Mouse (Mus musculus): ENCODE measurements around the gene Unc50. TPM values are rescaled to one million over a fixed set of nuclear protein-coding genes. Genes with fewer than 3 reads are reported as not detected.
A peak's percentile ranks its signal among the peaks of the same experiment; 100 is the strongest.

Unc50 gene
- total RNA-seq, 2 experiments from 2014 or later = 53.3 to 59.7 TPM

GRCm38 (mm10) chr1:37409647-37410046 is 20.3 kb upstream of the Unc50 start:
- DNase-seq (ENCODE audit: low spot score in 2 of 2) = no peak
- H3K27ac ChIP-seq = no peak overlapping the region
- no peak overlapping the region for H3K4me3 ChIP-seq
- no peak for TF ChIP-seq CTCF (conservative IDR thresholded peaks at IDR 0.05)

GRCm38 (mm10) chr1:37415394-37415793 is 14.5 kb upstream of the Unc50 start:
- no peak for TF ChIP-seq CTCF (conservative IDR thresholded peaks at IDR 0.05)
- Histone ChIP-seq H3K27ac (no peak overlapping the region), H3K4me3 (no peak overlapping the region)
- no peak for DNase-seq (ENCODE audit: low spot score in 2 of 2)

- peak in 1 of 2 experiments; percentile 71 for DNase-seq (ENCODE audit: low spot score in 2 of 2)
- H3K27ac ChIP-seq = no peak overlapping the region
- no peak overlapping the region for H3K4me3 ChIP-seq
- peak; percentile 96 for TF ChIP-seq CTCF (conservative IDR thresholded peaks at IDR 0.05)
Measured at GRCm38 (mm10) chr1:37419420-37419819, 10.5 kb upstream of the Unc50 start.

GRCm38 (mm10) chr1:37427144-37427875 is 2.6 kb upstream of the Unc50 start:
- DNase-seq (ENCODE audit: low spot score in 2 of 2) = no peak
- H3K27ac ChIP-seq = no peak overlapping the region
- H3K4me3 ChIP-seq = no peak overlapping the region
- TF ChIP-seq CTCF (conservative IDR thresholded peaks at IDR 0.05) = no peak

GRCm38 (mm10) chr1:37428911-37429310 is 1.0 kb upstream of the Unc50 start:
- H3K4me3 ChIP-seq = peak overlapping the region; percentile 93
- no peak for DNase-seq (ENCODE audit: low spot score in 2 of 2)
- no peak for TF ChIP-seq CTCF (conservative IDR thresholded peaks at IDR 0.05)
- H3K27ac ChIP-seq = peak overlapping the region; percentile 90; the same call in 1 of the 2 replicates

- Histone ChIP-seq H3K4me3 (peak overlapping the region; percentile 93), H3K27ac (peak overlapping the region; percentile 90)
- DNase-seq (ENCODE audit: low spot score in 2 of 2) = no peak
- no peak for TF ChIP-seq CTCF (conservative IDR thresholded peaks at IDR 0.05)
Measured at GRCm38 (mm10) chr1:37430297-37430840, 430 bp downstream of the Unc50 start.

- Histone ChIP-seq H3K4me3 (no peak overlapping the region), H3K27ac (no peak overlapping the region)
- TF ChIP-seq CTCF (conservative IDR thresholded peaks at IDR 0.05) = no peak
- no peak for DNase-seq (ENCODE audit: low spot score in 2 of 2)
Measured at GRCm38 (mm10) chr1:37436419-37436818, 6.5 kb downstream of the Unc50 start.

GRCm38 (mm10) chr1:37442848-37443835 is 13.2 kb downstream of the Unc50 start:
- Histone ChIP-seq H3K4me3 (no peak overlapping the region), H3K27ac (no peak overlapping the region)
- TF ChIP-seq CTCF (conservative IDR thresholded peaks at IDR 0.05) = no peak
- no peak for DNase-seq (ENCODE audit: low spot score in 2 of 2)

GRCm38 (mm10) chr1:37448361-37449095 is 18.6 kb downstream of the Unc50 start:
- DNase-seq (ENCODE audit: low spot score in 2 of 2) = peak in 1 of 2 experiments; percentile 48
- H3K27ac ChIP-seq = no peak overlapping the region
- peak; percentile 80 for TF ChIP-seq CTCF (conservative IDR thresholded peaks at IDR 0.05)
- no peak overlapping the region for H3K4me3 ChIP-seq

- Histone ChIP-seq H3K27ac (peak overlapping the region; percentile 14; the same call in 1 of the 2 replicates), H3K4me3 (no peak overlapping the region)
- DNase-seq (ENCODE audit: low spot score in 2 of 2) = no peak
- TF ChIP-seq CTCF (conservative IDR thresholded peaks at IDR 0.05) = no peak
Measured at GRCm38 (mm10) chr1:37451270-37451669, 21.3 kb downstream of the Unc50 start.

- TF ChIP-seq CTCF (conservative IDR thresholded peaks at IDR 0.05) = no peak
- DNase-seq (ENCODE audit: low spot score in 2 of 2) = no peak
- H3K27ac ChIP-seq = no peak overlapping the region
Measured at GRCm38 (mm10) chr1:37457546-37457945, 27.6 kb downstream of the Unc50 start.

GRCm38 (mm10) chr1:37464878-37465452 is 35.0 kb downstream of the Unc50 start:
- Histone ChIP-seq H3K4me3 (no peak overlapping the region), H3K27ac (no peak overlapping the region)
- no peak for TF ChIP-seq CTCF (conservative IDR thresholded peaks at IDR 0.05)
- DNase-seq (ENCODE audit: low spot score in 2 of 2) = no peak

More at GRCm38 (mm10) chr1:37457546-37457945, 27.6 kb downstream of the Unc50 start:
- H3K4me3 ChIP-seq = no peak overlapping the region

All from layer of hippocampus, adult 2 months (tissue).